Mouse (Mus musculus): Measurements from ENCODE around the gene Perm1. TPM values are rescaled to one million over a fixed set of nuclear protein-coding genes. Genes with fewer than 3 reads are reported as not detected.
A peak's percentile ranks its signal among the peaks of the same experiment; 100 is the strongest.

Gene Perm1
- polyA plus RNA-seq (2015; fragmentation: Nextera tagmentation; extraction: Ambion mirVana): 0.20 and 0.35 TPM in 2 replicates

- Histone ChIP-seq H3K9ac (ENCODE audit: low read depth, low read length) (no peak within 1 kb of the TSS), H3K4me2 (ENCODE audit: low read depth, low read length) (no peak within 1 kb of the TSS), H3K27ac (ENCODE audit: low read length) (no peak within 1 kb of the TSS), H3K9me3 (ENCODE audit: control insufficient read depth, low read length) (no peaks in the 10 kb centered on the region), H3K4me3 (ENCODE audit: low read length) (no peak within 1 kb of the TSS), H3K36me3 (ENCODE audit: control insufficient read depth, insufficient read depth, low read length) (no peaks in the 10 kb centered on the region), H3K4me1 (ENCODE audit: control insufficient read depth, insufficient read depth, low read length) (no peaks in the 10 kb centered on the region), H3K27me3 (replicated peaks; ENCODE audit: control insufficient read depth, insufficient read depth, low read length) (no peaks in the 10 kb centered on the region; the same call in 1 of the 2 replicates)
- 71% methylated on average over 4 of the region's 4 CpGs for WGBS
- ATAC-seq: no peak
Observed at GRCm38 (mm10) chr4:156215649-156216048, at the start of gene Perm1. Gene Perm1, plus strand, starts transcription at chr4:156215868.

- no peak for ATAC-seq
- no peak overlapping the region for H3K4me3 ChIP-seq (ENCODE audit: low read length)
- no peaks in the 10 kb centered on the region for H3K27me3 ChIP-seq (replicated peaks; ENCODE audit: control insufficient read depth, insufficient read depth, low read length)
- H3K27ac ChIP-seq (ENCODE audit: low read length): no peak overlapping the region
- peaks cover 34% of the 10 kb centered on the region for H3K36me3 ChIP-seq (ENCODE audit: control insufficient read depth, insufficient read depth, low read length)
- peaks cover 9% of the 10 kb centered on the region for H3K9me3 ChIP-seq (ENCODE audit: control insufficient read depth, low read length)
- WGBS: 91% methylated on average over 9 of the region's 9 CpGs
- no peak overlapping the region for H3K4me2 ChIP-seq (ENCODE audit: low read depth, low read length)
- 0 out of 2 replicates have a peak overlapping the region, but pooled peaks have one; percentile 10 for H3K9ac ChIP-seq (ENCODE audit: low read depth, low read length)
- H3K4me1 ChIP-seq (ENCODE audit: control insufficient read depth, insufficient read depth, low read length): no peaks in the 10 kb centered on the region
Observed at GRCm38 (mm10) chr4:156166477-156166876, 49.2 kb upstream of the Perm1 start.

GRCm38 (mm10) chr4:156168611-156169010, 47.1 kb upstream of the Perm1 start:
- no peak overlapping the region for H3K27ac ChIP-seq (ENCODE audit: low read length)

GRCm38 (mm10) chr4:156169129-156169528, 46.5 kb upstream of the Perm1 start:
- no peaks in the 10 kb centered on the region for H3K4me1 ChIP-seq (ENCODE audit: control insufficient read depth, insufficient read depth, low read length)
- H3K9me3 ChIP-seq (ENCODE audit: control insufficient read depth, low read length): no peaks in the 10 kb centered on the region
- ATAC-seq: no peak
- H3K4me2 ChIP-seq (ENCODE audit: low read depth, low read length): no peak overlapping the region
- H3K9ac ChIP-seq (ENCODE audit: low read depth, low read length): no peak overlapping the region
- 96% methylated on average over 10 of the region's 10 CpGs for WGBS
- H3K27me3 ChIP-seq (replicated peaks; ENCODE audit: control insufficient read depth, insufficient read depth, low read length): no peaks in the 10 kb centered on the region
- H3K27ac ChIP-seq (ENCODE audit: low read length): no peak overlapping the region
- peaks cover 44% of the 10 kb centered on the region for H3K36me3 ChIP-seq (ENCODE audit: control insufficient read depth, insufficient read depth, low read length)
- H3K4me3 ChIP-seq (ENCODE audit: low read length): no peak overlapping the region

More at GRCm38 (mm10) chr4:156168611-156169010, 47.1 kb upstream of the Perm1 start:
- Histone ChIP-seq H3K4me1 (ENCODE audit: control insufficient read depth, insufficient read depth, low read length) (no peaks in the 10 kb centered on the region), H3K27me3 (replicated peaks; ENCODE audit: control insufficient read depth, insufficient read depth, low read length) (no peaks in the 10 kb centered on the region), H3K36me3 (ENCODE audit: control insufficient read depth, insufficient read depth, low read length) (peaks cover 40% of the 10 kb centered on the region), H3K4me2 (ENCODE audit: low read depth, low read length) (no peak overlapping the region), H3K9me3 (ENCODE audit: control insufficient read depth, low read length) (no peaks in the 10 kb centered on the region), H3K4me3 (ENCODE audit: low read length) (no peak overlapping the region), H3K9ac (ENCODE audit: low read depth, low read length) (no peak overlapping the region)
- no peak for ATAC-seq
- 94% methylated on average over 8 of the region's 8 CpGs for WGBS

- 95% methylated on average over 11 of the region's 11 CpGs for WGBS
- Histone ChIP-seq H3K4me2 (ENCODE audit: low read depth, low read length) (no peak overlapping the region), H3K36me3 (ENCODE audit: control insufficient read depth, insufficient read depth, low read length) (peaks cover 38% of the 10 kb centered on the region), H3K4me1 (ENCODE audit: control insufficient read depth, insufficient read depth, low read length) (no peaks in the 10 kb centered on the region), H3K4me3 (ENCODE audit: low read length) (no peak overlapping the region), H3K9ac (ENCODE audit: low read depth, low read length) (no peak overlapping the region), H3K27ac (ENCODE audit: low read length) (no peak overlapping the region), H3K9me3 (ENCODE audit: control insufficient read depth, low read length) (no peaks in the 10 kb centered on the region), H3K27me3 (replicated peaks; ENCODE audit: control insufficient read depth, insufficient read depth, low read length) (no peaks in the 10 kb centered on the region)
- no peak for ATAC-seq
Observed at GRCm38 (mm10) chr4:156171828-156172227, 43.8 kb upstream of the Perm1 start.

- 88% methylated on average over 9 of the region's 9 CpGs for WGBS
- Histone ChIP-seq H3K9ac (ENCODE audit: low read depth, low read length) (no peak overlapping the region), H3K4me3 (ENCODE audit: low read length) (no peak overlapping the region), H3K27ac (ENCODE audit: low read length) (no peak overlapping the region), H3K4me1 (ENCODE audit: control insufficient read depth, insufficient read depth, low read length) (no peaks in the 10 kb centered on the region), H3K27me3 (replicated peaks; ENCODE audit: control insufficient read depth, insufficient read depth, low read length) (no peaks in the 10 kb centered on the region), H3K36me3 (ENCODE audit: control insufficient read depth, insufficient read depth, low read length) (peaks cover 34% of the 10 kb centered on the region), H3K9me3 (ENCODE audit: control insufficient read depth, low read length) (no peaks in the 10 kb centered on the region), H3K4me2 (ENCODE audit: low read depth, low read length) (no peak overlapping the region)
- ATAC-seq: no peak
Observed at GRCm38 (mm10) chr4:156177630-156178029, 38.0 kb upstream of the Perm1 start.

GRCm38 (mm10) chr4:156183747-156184146, 31.9 kb upstream of the Perm1 start:
- no peak overlapping the region for H3K27ac ChIP-seq (ENCODE audit: low read length)
- H3K9ac ChIP-seq (ENCODE audit: low read depth, low read length): no peak overlapping the region
- H3K4me2 ChIP-seq (ENCODE audit: low read depth, low read length): no peak overlapping the region
- no peaks in the 10 kb centered on the region for H3K27me3 ChIP-seq (replicated peaks; ENCODE audit: control insufficient read depth, insufficient read depth, low read length)
- peaks cover 27% of the 10 kb centered on the region for H3K4me1 ChIP-seq (ENCODE audit: control insufficient read depth, insufficient read depth, low read length)
- no peak for ATAC-seq
- peaks cover 5% of the 10 kb centered on the region; the same call in 1 of the 2 replicates for H3K36me3 ChIP-seq (ENCODE audit: control insufficient read depth, insufficient read depth, low read length)
- H3K9me3 ChIP-seq (ENCODE audit: control insufficient read depth, low read length): no peaks in the 10 kb centered on the region
- WGBS: 88% methylated on average over 5 of the region's 5 CpGs
- H3K4me3 ChIP-seq (ENCODE audit: low read length): no peak overlapping the region

- Histone ChIP-seq H3K36me3 (ENCODE audit: control insufficient read depth, insufficient read depth, low read length) (peaks cover 5% of the 10 kb centered on the region; the same call in 1 of the 2 replicates), H3K9me3 (ENCODE audit: control insufficient read depth, low read length) (no peaks in the 10 kb centered on the region), H3K4me1 (ENCODE audit: control insufficient read depth, insufficient read depth, low read length) (peaks cover 34% of the 10 kb centered on the region), H3K27ac (ENCODE audit: low read length) (no peak overlapping the region), H3K4me3 (ENCODE audit: low read length) (no peak overlapping the region), H3K9ac (ENCODE audit: low read depth, low read length) (no peak overlapping the region), H3K27me3 (replicated peaks; ENCODE audit: control insufficient read depth, insufficient read depth, low read length) (no peaks in the 10 kb centered on the region), H3K4me2 (ENCODE audit: low read depth, low read length) (no peak overlapping the region)
- ATAC-seq: no peak
- WGBS: 80% methylated on average over 7 of the region's 7 CpGs
Observed at GRCm38 (mm10) chr4:156184291-156184954, 31.2 kb upstream of the Perm1 start.

- Histone ChIP-seq H3K36me3 (ENCODE audit: control insufficient read depth, insufficient read depth, low read length) (peaks cover 5% of the 10 kb centered on the region), H3K27me3 (replicated peaks; ENCODE audit: control insufficient read depth, insufficient read depth, low read length) (no peaks in the 10 kb centered on the region), H3K9ac (ENCODE audit: low read depth, low read length) (peak overlapping the region; percentile 57; the same call in 1 of the 2 replicates), H3K4me1 (ENCODE audit: control insufficient read depth, insufficient read depth, low read length) (peaks cover 44% of the 10 kb centered on the region), H3K9me3 (ENCODE audit: control insufficient read depth, low read length) (no peaks in the 10 kb centered on the region), H3K4me2 (ENCODE audit: low read depth, low read length) (no peak overlapping the region; the same call in 1 of the 2 replicates), H3K27ac (ENCODE audit: low read length) (no peak overlapping the region), H3K4me3 (ENCODE audit: low read length) (no peak overlapping the region)
- no peak for ATAC-seq
- 80% methylated on average over 13 of the region's 13 CpGs for WGBS
Observed at GRCm38 (mm10) chr4:156185456-156185949, 30.2 kb upstream of the Perm1 start.

Data from intestine, embryonic 16.5 days (tissue).